Mouse (Mus musculus) intestine, embryonic 14.5 days (tissue): ENCODE measurements around the gene Jazf1. TPM values are rescaled to one million over a fixed set of nuclear protein-coding genes. Genes with fewer than 3 reads are reported as not detected.

Experiments used
- ATAC-seq: fragments of 200-750 bp; cut with Nextera tagmentation; replicated peaks from 2 replicates; pipeline ENCODE4 v1.8.0; 2017; ENCODE audit warnings: low read depth, moderate number of reproducible peaks, moderate TSS enrichment, moderate library complexity; ENCODE audit not compliant: low FRiP score, low TSS enrichment
- DNase-seq: peaks from one replicate; pipeline ENCODE4 v3.0.0-alpha.2; 2018; ENCODE audit warnings: low spot score
- H3K27ac ChIP-seq: fragments of 300-500 bp; sonication (generic); 2 replicates; pipeline ENCODE4 v1.5.1; 2014; ENCODE audit warnings: low read depth, mild to moderate bottlenecking, control low read depth
- H3K27me3 ChIP-seq: fragments of 300-500 bp; sonication (generic); replicated peaks from 2 replicates; pipeline ENCODE4 v1.6.1; 2014; ENCODE audit warnings: low read length, control low read depth; ENCODE audit not compliant: control insufficient read depth, insufficient read depth
- H3K36me3 ChIP-seq: fragments of 300-500 bp; sonication (generic); 2 replicates; pipeline ENCODE4 v1.6.1; 2014; ENCODE audit warnings: low read length, control low read depth; ENCODE audit not compliant: control insufficient read depth, insufficient read depth
- H3K4me1 ChIP-seq: fragments of 300-500 bp; sonication (generic); replicated peaks from 2 replicates; pipeline ENCODE4 v1.6.1; 2014; ENCODE audit warnings: low read length, control low read depth, mixed read lengths; ENCODE audit not compliant: control insufficient read depth, insufficient read depth
- H3K4me2 ChIP-seq: fragments of 300-500 bp; sonication (generic); 2 replicates; pipeline ENCODE4 v1.6.1; 2014; ENCODE audit warnings: low read length
- H3K4me3 ChIP-seq: fragments of 300-500 bp; sonication (generic); 2 replicates; pipeline ENCODE4 v1.5.1; 2014; ENCODE audit warnings: low read depth, low read length, control low read depth, mixed read lengths
- H3K9ac ChIP-seq: fragments of 300-500 bp; sonication (generic); 2 replicates; pipeline ENCODE4 v1.6.1; 2014; ENCODE audit warnings: mild to moderate bottlenecking, low read length
- H3K9me3 ChIP-seq: fragments of 300-500 bp; sonication (generic); 2 replicates; pipeline ENCODE4 v1.6.1; 2016; ENCODE audit warnings: low read length, control low read depth; ENCODE audit not compliant: control insufficient read depth
- WGBS: fragments of 180-500 bp; shearing (Covaris S2); extraction: QIAGEN DNeasy Blood & Tissue Kit; methylation state at CpG from one replicate; pipeline ENCODE4 v1.1.7; 2014; 5-methylcytosine and 5-hydroxymethylcytosine counted together
- polyA plus RNA-seq: library from polyadenylated mRNA; unstranded; fragments of >200 nt; fragmentation: Nextera tagmentation; extraction: Ambion mirVana; gene quantifications from 2 replicates; pipeline ENCODE4 v1.2.1, GENCODE M21; 2014

Jazf1 gene
- polyA plus RNA-seq, 1 experiment from 2014 or later: 6.9 TPM

DNA sequence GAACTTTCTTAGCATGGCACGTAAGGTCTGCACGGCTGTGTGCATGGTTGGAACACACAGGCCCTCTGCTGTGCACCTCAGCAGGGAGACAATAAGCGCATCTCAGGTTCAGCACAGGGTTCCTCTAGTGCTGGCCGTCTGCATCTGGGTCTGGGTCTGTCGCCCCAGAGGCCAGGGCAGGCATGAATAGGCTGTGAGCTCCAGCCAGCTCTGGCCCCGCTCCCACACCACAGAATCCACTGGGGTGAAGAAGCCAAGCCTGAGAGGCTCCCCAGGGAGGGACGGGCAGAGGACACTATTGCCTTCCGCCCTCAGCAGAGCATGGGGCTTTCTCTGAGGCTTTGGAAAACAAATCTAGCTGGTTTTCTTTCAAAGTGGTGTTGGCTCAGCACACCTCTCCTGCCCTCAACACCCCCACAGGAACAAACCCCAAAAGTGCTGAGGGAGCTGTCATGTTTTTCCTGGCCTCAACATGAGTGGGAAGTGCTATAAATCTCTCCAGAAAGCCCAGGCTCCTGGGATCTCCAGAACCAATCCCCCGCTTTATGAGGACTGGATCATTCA lies 272.3 kb downstream of the Jazf1 start:
- ATAC-seq (no peak), DNase-seq (no peak)
- no peak overlapping the region for H3K9ac ChIP-seq
- H3K27ac ChIP-seq: peak overlapping the region; percentile 72
- H3K4me2 ChIP-seq: no peak overlapping the region
- H3K27me3 ChIP-seq: no peaks in the 10 kb centered on the region
- H3K9me3 ChIP-seq: no peaks in the 10 kb centered on the region
- peaks cover 27% of the 10 kb centered on the region for H3K4me1 ChIP-seq
- H3K36me3 ChIP-seq: no peaks in the 10 kb centered on the region
- no peak overlapping the region for H3K4me3 ChIP-seq
- 61% methylated on average over 9 of the region's 9 CpGs for WGBS

GRCm38 (mm10) chr6:52795029-52795841 lies 273.2 kb downstream of the Jazf1 start:
- DNase-seq: no peak
- H3K4me2 ChIP-seq: peak overlapping the region; percentile 3
- H3K36me3 ChIP-seq: no peaks in the 10 kb centered on the region
- H3K4me1 ChIP-seq: peaks cover 27% of the 10 kb centered on the region
- H3K27me3 ChIP-seq: no peaks in the 10 kb centered on the region
- H3K27ac ChIP-seq: peak overlapping the region; percentile 72
- 26% methylated on average over 16 of the region's 16 CpGs for WGBS
- no peak overlapping the region for H3K9ac ChIP-seq
- H3K4me3 ChIP-seq: no peak overlapping the region
- ATAC-seq: no peak
- no peaks in the 10 kb centered on the region for H3K9me3 ChIP-seq

GRCm38 (mm10) chr6:52792455-52792854 lies 276.0 kb downstream of the Jazf1 start:
- H3K9ac ChIP-seq: no peak overlapping the region
- no peak overlapping the region for H3K4me3 ChIP-seq
- H3K4me2 ChIP-seq: no peak overlapping the region
- no peak for DNase-seq
- no peaks in the 10 kb centered on the region for H3K36me3 ChIP-seq
- H3K9me3 ChIP-seq: no peaks in the 10 kb centered on the region
- 77% methylated on average over 3 of the region's 3 CpGs for WGBS
- ATAC-seq: no peak
- H3K27me3 ChIP-seq: no peaks in the 10 kb centered on the region
- peaks cover 27% of the 10 kb centered on the region for H3K4me1 ChIP-seq
- no peak overlapping the region for H3K27ac ChIP-seq

DNA sequence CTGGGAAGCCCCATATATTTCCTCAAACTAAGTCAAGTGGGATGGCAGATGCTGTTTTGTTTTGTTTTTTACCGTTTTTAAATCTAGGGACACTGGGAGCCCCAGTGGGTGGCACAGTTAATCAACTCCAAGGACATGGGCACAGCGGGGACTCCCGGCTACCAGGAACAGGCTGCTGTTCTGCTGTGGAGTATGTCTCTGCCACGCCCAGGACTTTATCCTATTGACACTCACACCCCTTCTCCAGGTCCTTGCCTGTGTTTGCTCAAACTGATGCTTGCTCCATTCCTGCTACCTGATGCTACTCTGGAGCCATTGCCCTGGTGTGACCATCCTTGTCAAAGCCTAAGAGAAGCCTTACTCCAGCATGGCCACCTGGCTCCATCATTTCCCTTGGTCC lies 277.6 kb downstream of the Jazf1 start:
- peaks cover 16% of the 10 kb centered on the region for H3K4me1 ChIP-seq
- ATAC-seq (no peak), DNase-seq (no peak)
- 82% methylated on average over 4 of the region's 4 CpGs for WGBS
- no peak overlapping the region for H3K4me2 ChIP-seq
- H3K27me3 ChIP-seq: no peaks in the 10 kb centered on the region
- H3K27ac ChIP-seq: no peak overlapping the region
- H3K4me3 ChIP-seq: no peak overlapping the region
- no peak overlapping the region for H3K9ac ChIP-seq
- no peaks in the 10 kb centered on the region for H3K36me3 ChIP-seq
- no peaks in the 10 kb centered on the region for H3K9me3 ChIP-seq

DNA sequence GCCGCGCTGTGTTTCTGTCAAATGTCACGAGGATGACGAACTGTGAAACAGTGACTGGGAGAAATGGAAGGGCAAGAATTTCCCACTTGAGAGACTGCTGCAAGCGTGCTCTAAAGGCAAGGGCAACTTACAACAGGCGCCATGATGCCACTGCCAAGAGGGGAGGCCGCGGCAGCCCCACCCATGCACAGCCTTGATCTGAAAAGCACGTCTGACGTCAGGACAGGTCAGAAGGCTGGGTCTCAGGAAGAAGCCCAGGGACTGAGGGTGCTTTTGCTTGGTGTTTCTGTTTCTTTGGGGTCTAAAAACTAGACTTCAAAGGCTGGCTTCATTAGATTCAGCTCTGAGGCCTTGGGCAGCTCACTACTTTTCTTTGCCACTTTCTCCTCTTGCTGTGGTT lies 278.1 kb downstream of the Jazf1 start:
- no peak overlapping the region for H3K9ac ChIP-seq
- no peaks in the 10 kb centered on the region for H3K36me3 ChIP-seq
- no peaks in the 10 kb centered on the region for H3K9me3 ChIP-seq
- DNase-seq: no peak
- no peaks in the 10 kb centered on the region for H3K27me3 ChIP-seq
- no peak overlapping the region for H3K4me3 ChIP-seq
- peaks cover 12% of the 10 kb centered on the region for H3K4me1 ChIP-seq
- WGBS: 60% methylated on average over 10 of the region's 10 CpGs
- no peak overlapping the region for H3K4me2 ChIP-seq
- ATAC-seq: no peak
- H3K27ac ChIP-seq: no peak overlapping the region

DNA sequence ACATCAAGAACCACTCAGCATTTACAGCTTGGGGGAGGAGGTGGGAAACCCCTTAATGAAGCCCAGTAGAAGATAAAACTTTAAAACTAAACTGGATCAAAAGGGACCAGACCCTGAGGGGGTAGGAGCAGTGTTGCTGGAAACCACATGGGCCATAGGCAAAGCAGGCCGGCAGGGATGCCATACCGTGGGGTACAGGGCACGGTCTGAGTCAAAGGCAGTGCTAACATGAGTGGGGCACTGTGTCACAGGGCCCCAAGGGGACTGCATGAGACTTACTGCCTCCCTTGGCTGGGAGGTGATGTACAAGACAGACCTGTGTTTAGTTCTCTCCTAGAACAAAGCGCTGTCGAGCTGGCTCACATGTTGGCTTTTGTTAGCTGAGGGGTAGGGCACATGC lies 288.9 kb downstream of the Jazf1 start:
- WGBS: 86% methylated on average over 5 of the region's 5 CpGs
- no peak overlapping the region for H3K9ac ChIP-seq
- ATAC-seq (no peak), DNase-seq (no peak)
- no peak overlapping the region for H3K27ac ChIP-seq
- no peak overlapping the region for H3K4me2 ChIP-seq
- no peaks in the 10 kb centered on the region for H3K4me1 ChIP-seq
- no peak overlapping the region for H3K4me3 ChIP-seq
- H3K27me3 ChIP-seq: no peaks in the 10 kb centered on the region
- no peaks in the 10 kb centered on the region for H3K36me3 ChIP-seq
- H3K9me3 ChIP-seq: no peaks in the 10 kb centered on the region

DNA sequence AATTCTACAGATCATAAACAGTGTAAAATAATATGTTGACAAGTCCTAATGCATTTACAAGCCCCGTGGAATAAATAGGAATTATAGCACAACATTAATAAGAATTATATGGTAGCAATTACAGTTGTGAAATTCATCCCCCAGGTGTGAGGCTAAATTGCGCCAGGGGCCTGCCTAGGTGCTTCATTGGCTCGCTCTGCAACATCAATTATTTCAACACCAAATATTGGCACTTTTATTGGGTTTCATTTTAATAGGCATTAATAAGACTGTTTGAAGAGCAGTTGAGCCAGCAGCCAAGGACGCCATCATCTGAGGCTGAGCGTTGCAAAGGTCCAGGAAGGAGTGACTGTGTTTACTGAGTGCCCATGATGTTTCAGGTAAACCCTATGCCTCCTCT lies 289.9 kb downstream of the Jazf1 start:
- Histone ChIP-seq H3K4me2 (no peak overlapping the region), H3K27me3 (no peaks in the 10 kb centered on the region), H3K36me3 (no peaks in the 10 kb centered on the region), H3K9ac (no peak overlapping the region), H3K27ac (no peak overlapping the region), H3K4me1 (no peaks in the 10 kb centered on the region), H3K4me3 (no peak overlapping the region), H3K9me3 (no peaks in the 10 kb centered on the region)
- ATAC-seq (no peak), DNase-seq (no peak)
- WGBS: 88% methylated on average over 5 of the region's 5 CpGs

DNA sequence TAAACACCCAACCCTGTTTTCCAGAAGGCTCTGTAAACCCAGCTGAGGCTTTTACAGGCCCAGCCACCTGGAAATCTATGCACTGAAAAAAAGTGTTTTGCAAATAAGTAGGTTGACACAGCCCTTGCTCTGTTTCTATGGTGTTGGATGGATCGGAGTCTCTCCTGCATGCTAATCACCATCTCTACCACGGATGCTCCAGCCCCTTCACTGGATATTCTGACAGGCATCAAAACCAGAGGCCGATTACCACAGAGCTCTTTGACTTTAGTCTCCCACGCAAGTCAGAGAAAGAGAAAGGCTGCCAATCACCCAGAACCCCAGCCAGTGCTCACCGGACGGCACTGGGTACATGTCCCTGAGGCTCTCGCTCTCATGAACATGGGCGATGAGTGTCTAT lies 291.4 kb downstream of the Jazf1 start:
- H3K36me3 ChIP-seq: no peaks in the 10 kb centered on the region
- no peak overlapping the region for H3K4me3 ChIP-seq
- no peak for ATAC-seq
- no peak for DNase-seq
- H3K27me3 ChIP-seq: no peaks in the 10 kb centered on the region
- H3K4me2 ChIP-seq: no peak overlapping the region
- no peaks in the 10 kb centered on the region for H3K9me3 ChIP-seq
- H3K4me1 ChIP-seq: no peaks in the 10 kb centered on the region
- H3K9ac ChIP-seq: no peak overlapping the region
- no peak overlapping the region for H3K27ac ChIP-seq
- WGBS: 96% methylated on average over 8 of the region's 8 CpGs

GRCm38 (mm10) chr6:52775956-52776355 lies 292.5 kb downstream of the Jazf1 start:
- Histone ChIP-seq H3K4me2 (no peak overlapping the region), H3K27me3 (no peaks in the 10 kb centered on the region), H3K4me1 (no peaks in the 10 kb centered on the region), H3K27ac (no peak overlapping the region), H3K36me3 (no peaks in the 10 kb centered on the region; the same call in 1 of the 2 replicates), H3K9ac (no peak overlapping the region), H3K9me3 (no peaks in the 10 kb centered on the region), H3K4me3 (no peak overlapping the region)
- no peak for DNase-seq
- 84% methylated on average over 8 of the region's 8 CpGs for WGBS
- ATAC-seq: no peak
